Mouse (Mus musculus): ENCODE results near the gene Slc25a48. TPM values are rescaled to one million over a fixed set of nuclear protein-coding genes. Genes with fewer than 3 reads are reported as not detected.

Gene Slc25a48
- total RNA-seq, 2 experiments from 2014 or later, result 2.4 to 5.9 TPM

GRCm38 (mm10) chr13:56506871-56507496 is 68.8 kb downstream of the Slc25a48 start:
- DNase-seq (ENCODE audit: low spot score in 2 of 2), result no peak

- DNase-seq (ENCODE audit: low spot score in 2 of 2), result no peak
Observed at GRCm38 (mm10) chr13:56509796-56510195, 71.6 kb downstream of the Slc25a48 start.

GRCm38 (mm10) chr13:56513595-56513994 is 75.4 kb downstream of the Slc25a48 start:
- DNase-seq (ENCODE audit: low spot score in 2 of 2), result no peak

DNA sequence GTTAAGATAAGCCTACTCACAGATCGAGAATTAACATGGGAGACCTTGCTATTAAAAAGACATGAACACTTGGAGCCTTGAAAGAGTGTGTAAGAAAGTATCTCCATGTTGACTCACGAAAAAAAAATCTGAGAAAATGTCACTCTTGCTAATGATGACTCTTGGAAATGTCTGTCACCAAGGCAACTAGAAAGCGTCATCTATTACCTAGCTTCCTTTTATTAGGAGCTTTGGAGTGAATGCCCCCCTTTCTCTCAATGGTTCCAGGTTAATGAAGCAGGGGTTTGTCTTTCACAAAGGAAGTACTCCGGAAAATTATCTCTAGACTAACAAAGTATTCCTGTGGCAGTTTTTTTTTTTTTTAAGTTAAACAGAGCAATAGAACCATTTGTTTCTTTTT is 78.2 kb downstream of the Slc25a48 start:
- DNase-seq (ENCODE audit: low spot score in 2 of 2), result no peak

DNA sequence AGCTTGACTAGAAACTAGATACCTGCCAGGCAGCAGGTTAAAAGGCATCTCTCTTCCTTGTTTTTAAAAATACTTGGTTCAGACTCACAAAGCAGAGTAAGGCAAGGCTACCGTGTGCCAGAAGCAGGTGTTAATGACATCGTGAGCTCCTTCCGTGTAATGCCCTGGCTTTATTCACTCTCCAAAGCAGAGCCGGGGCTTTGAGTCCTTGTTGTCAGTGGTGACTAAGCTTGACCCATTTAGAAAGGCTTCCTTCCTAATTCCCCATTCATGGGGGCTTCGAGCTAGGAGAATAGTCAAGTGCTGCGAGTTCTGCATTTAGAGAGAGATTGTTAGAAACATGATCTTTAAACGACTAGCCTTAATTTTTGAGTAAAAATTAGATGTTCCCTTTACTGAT is 78.7 kb downstream of the Slc25a48 start:
- no peak for DNase-seq (ENCODE audit: low spot score in 2 of 2)

GRCm38 (mm10) chr13:56522081-56522820 is 84.1 kb downstream of the Slc25a48 start, which contains the start of gene Fbxl21:
TSS of gene Fbxl21 (plus strand) at chr13:56522472.
- peak; percentile 89 to 92 for DNase-seq (ENCODE audit: low spot score in 2 of 2)

GRCm38 (mm10) chr13:56522821-56523167 is 84.6 kb downstream of the Slc25a48 start:
- DNase-seq (ENCODE audit: low spot score in 2 of 2), result no peak

Other genes starting within 250 kb of the Slc25a48 start
- not detected for gene Neurog1, start 186.2 kb upstream of the Slc25a48 start, total RNA-seq (2021)
- gene Cxcl14, start 141.8 kb upstream of the Slc25a48 start, total RNA-seq (2021), result 10 to 100 TPM; 60.1 to 60.7 TPM
- not detected for gene Gm3045, start 11.8 kb upstream of the Slc25a48 start, total RNA-seq (2021)
- gene Il9, start 43.9 kb downstream of the Slc25a48 start, total RNA-seq (2021), result not detected
- 1 to 10 TPM; 2.8 to 5.4 TPM for gene Fbxl21, start 84.1 kb downstream of the Slc25a48 start, total RNA-seq (2021)
- not detected for gene Lect2, start 110.1 kb downstream of the Slc25a48 start, total RNA-seq (2021)
- 10 to 100 TPM; 38.3 to 86.5 TPM for gene Tgfbi, start 171.2 kb downstream of the Slc25a48 start, total RNA-seq (2021)